26 mouse cellular contexts compared by ENCODE assay signal in the genomic region with DNA sequence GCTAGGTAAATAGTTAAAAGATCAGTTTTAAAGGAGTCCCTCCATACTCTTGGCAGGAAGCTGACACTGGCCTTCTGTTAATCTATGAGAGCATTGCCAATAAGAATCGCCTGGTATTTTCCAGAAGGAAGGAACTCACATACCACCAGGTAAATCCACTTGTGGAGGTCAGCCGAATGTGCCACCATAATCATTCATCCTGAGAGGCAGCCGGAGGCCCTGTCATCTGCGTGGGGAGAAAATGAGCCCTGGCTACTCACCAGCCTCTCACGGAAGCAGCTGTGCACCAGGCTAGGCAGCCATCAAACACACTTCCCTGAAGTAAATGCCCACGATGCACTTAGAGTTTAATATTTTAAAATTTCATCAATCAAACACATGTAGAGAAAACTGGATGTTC.
A peak's percentile ranks its signal among the peaks of the same experiment; 100 is the strongest.
DNase-seq lines count a peak whose midpoint lies in the region; ATAC-seq and TF ChIP-seq lines count a peak whose summit lies in the region.
"Had no signal": no experiment of that assay in that cellular context is flagged by ENCODE, and none has a peak within 500 bp of the region (broad histone marks: within the 10 kb centered on the region; RNA-seq: fewer than 3 reads in every experiment).

No protein-coding gene starts in this region.

- H3K4me2 ChIP-seq in hindbrain, embryonic 16.5 days (ENCODE audit: low read length): no peak overlapping the region
- H3K4me2 ChIP-seq in hindbrain, embryonic 12.5 days (replicated peaks): no peak overlapping the region
- H3K4me2 ChIP-seq: embryonic facial prominence, embryonic 12.5 days; forebrain, embryonic 13.5 days; forebrain, embryonic 15.5 days had no signal

- H3K4me3 ChIP-seq in hindbrain, embryonic 16.5 days (ENCODE audit: low read length): no peak overlapping the region
- no peak overlapping the region for H3K4me3 ChIP-seq in hindbrain, embryonic 12.5 days
- H3K4me3 ChIP-seq in kidney, adult 2 months (ENCODE audit: insufficient read depth, low read depth, low read length): no peak overlapping the region
- H3K4me3 ChIP-seq: embryonic facial prominence, embryonic 10.5 days; embryonic facial prominence, embryonic 12.5 days; forebrain, embryonic 13.5 days; forebrain, embryonic 15.5 days had no signal

- TF ChIP-seq POLR2A in kidney, adult 2 months (IDR thresholded peaks at IDR 0.05; ENCODE audit: low read depth, low read length): no peak

- peak; percentile 14 to 15 for DNase-seq in cerebellum, postnatal 10 days
- no peak for DNase-seq in cerebellum, postnatal 36 days
- peak; percentile 11 for DNase-seq in kidney, adult 2 months
- no peak for DNase-seq in kidney, adult 18-20 months
- DNase-seq in kidney, postnatal 14 days: peak; percentile 26
- no peak for DNase-seq in kidney, postnatal 36 days
- DNase-seq: adrenal gland, adult 8-10 months; adrenal gland, postnatal 14 days; adrenal gland, postnatal 36 days; B cell, adult 2 months; cerebellum, adult 11-12 months; cerebellum, adult 2 months; cerebellum, adult 9-10 months; cerebellum, postnatal 25 days; forebrain, postnatal 0 days had no signal

- no peaks in the 10 kb centered on the region for H3K9me3 ChIP-seq in hindbrain, embryonic 16.5 days (ENCODE audit: control insufficient read depth, low read length)
- H3K9me3 ChIP-seq in hindbrain, embryonic 12.5 days (replicated peaks): no peaks in the 10 kb centered on the region
- H3K9me3 ChIP-seq: embryonic facial prominence, embryonic 10.5 days; embryonic facial prominence, embryonic 12.5 days; forebrain, embryonic 13.5 days; forebrain, embryonic 15.5 days; G1E had no signal

- ATAC-seq in hindbrain, embryonic 16.5 days: peak; percentile 56
- no peak for ATAC-seq in hindbrain, embryonic 12.5 days (ENCODE audit: low FRiP score)
- ATAC-seq: activated CD4-positive, CD25-positive, alpha-beta regulatory T cell, adult 4 months; CD4-positive, CD25-positive, alpha-beta regulatory T cell, adult 4 months; forebrain, embryonic 13.5 days; forebrain, embryonic 15.5 days; forebrain, postnatal 0 days; Patski had no signal

- H3K27me3 ChIP-seq in hindbrain, embryonic 16.5 days (replicated peaks; ENCODE audit: control insufficient read depth, insufficient read depth, low read length): no peaks in the 10 kb centered on the region
- H3K27me3 ChIP-seq in hindbrain, embryonic 12.5 days: no peaks in the 10 kb centered on the region
- no peaks in the 10 kb centered on the region for H3K27me3 ChIP-seq in kidney, adult 2 months (replicated peaks; ENCODE audit: control insufficient read depth, insufficient read depth, low read length)
- H3K27me3 ChIP-seq: CH12.LX; embryonic facial prominence, embryonic 12.5 days; forebrain, embryonic 13.5 days; forebrain, embryonic 15.5 days; Patski had no signal

- H3K36me3 ChIP-seq in hindbrain, embryonic 16.5 days (ENCODE audit: control insufficient read depth, insufficient read depth, low read length): no peaks in the 10 kb centered on the region
- H3K36me3 ChIP-seq in hindbrain, embryonic 12.5 days: no peaks in the 10 kb centered on the region
- no peaks in the 10 kb centered on the region for H3K36me3 ChIP-seq in kidney, adult 2 months (ENCODE audit: control insufficient read depth, insufficient read depth, low read length)
- H3K36me3 ChIP-seq: embryonic facial prominence, embryonic 10.5 days; forebrain, embryonic 15.5 days; G1E had no signal

- H3K4me1 ChIP-seq in hindbrain, embryonic 16.5 days (ENCODE audit: control insufficient read depth, insufficient read depth, low read depth, low read length): no peaks in the 10 kb centered on the region
- H3K4me1 ChIP-seq in hindbrain, embryonic 12.5 days: no peaks in the 10 kb centered on the region
- no peaks in the 10 kb centered on the region for H3K4me1 ChIP-seq in kidney, adult 2 months (ENCODE audit: control insufficient read depth, insufficient read depth, low read length)
- H3K4me1 ChIP-seq: embryonic facial prominence, embryonic 10.5 days; embryonic facial prominence, embryonic 12.5 days; forebrain, embryonic 13.5 days; forebrain, embryonic 15.5 days had no signal

- 70% methylated on average over 6 of the region's 6 CpGs for WGBS in hindbrain, embryonic 16.5 days
- WGBS in hindbrain, embryonic 12.5 days: 84% methylated on average over 6 of the region's 6 CpGs
- 65% methylated on average over 6 of the region's 6 CpGs for WGBS in kidney, adult 2 months

- no peak overlapping the region for H3K9ac ChIP-seq in hindbrain, embryonic 16.5 days (ENCODE audit: low read depth, low read length)
- H3K9ac ChIP-seq in hindbrain, embryonic 12.5 days: no peak overlapping the region
- H3K9ac ChIP-seq: embryonic facial prominence, embryonic 12.5 days; forebrain, embryonic 13.5 days; forebrain, embryonic 15.5 days; forebrain, postnatal 0 days had no signal

- H3K27ac ChIP-seq in hindbrain, embryonic 16.5 days (ENCODE audit: low read depth, low read length): no peak overlapping the region
- H3K27ac ChIP-seq in hindbrain, embryonic 12.5 days: no peak overlapping the region
- no peak overlapping the region for H3K27ac ChIP-seq in kidney, adult 2 months (ENCODE audit: insufficient read depth, low read depth, low read length)
- H3K27ac ChIP-seq: embryonic facial prominence, embryonic 10.5 days; embryonic facial prominence, embryonic 12.5 days; forebrain, embryonic 13.5 days; forebrain, embryonic 15.5 days had no signal

- no peak for TF ChIP-seq CTCF in kidney, adult 2 months (conservative IDR thresholded peaks at IDR 0.05; ENCODE audit: insufficient read depth, insufficient read length, low read depth, low read length)

Comparison
In these comparisons a context has a peak if more than half of its experiments do, and no peak if none do; other contexts are left out.
1. DNase-seq: peak in cerebellum, postnatal 10 days (2 of 2), kidney, adult 2 months (single experiment) and kidney, postnatal 14 days (single experiment); none in cerebellum, postnatal 36 days (0 of 2), kidney, adult 18-20 months (single experiment) and kidney, postnatal 36 days (0 of 2).